In genomic region chr6:112929291-112929984, GRCm38 (mm10) we compare ENCODE assay signal across 9 mouse cellular contexts. TPM values are rescaled to one million over a fixed set of nuclear protein-coding genes. Genes with fewer than 3 reads are reported as not detected.
DNase-seq lines count a peak whose midpoint lies in the region; ATAC-seq and TF ChIP-seq lines count a peak whose summit lies in the region.
"Had no signal": no experiment of that assay in that cellular context is flagged by ENCODE, and none has a peak within 500 bp of the region (broad histone marks: within the 10 kb centered on the region; RNA-seq: fewer than 3 reads in every experiment).

No protein-coding gene starts in this region.

- H3K4me2 ChIP-seq in embryonic facial prominence, embryonic 12.5 days (replicated peaks): peak overlapping the region; percentile 23; the same call in 1 of the 2 replicates
- H3K4me2 ChIP-seq in hindbrain, embryonic 13.5 days: peak overlapping the region; percentile 47
- H3K4me2 ChIP-seq in midbrain, postnatal 0 days (ENCODE audit: low read depth, low read length, poor library complexity, severe bottlenecking): peak overlapping the region; percentile 33

- peak; percentile 38; the same call in 1 of the 2 replicates for ATAC-seq in embryonic facial prominence, embryonic 12.5 days (ENCODE audit: insufficient number of reproducible peaks, insufficient read depth, low FRiP score, low TSS enrichment)
- peak; percentile 49 for ATAC-seq in hindbrain, embryonic 13.5 days (ENCODE audit: low FRiP score)
- no peak for ATAC-seq in midbrain, postnatal 0 days (ENCODE audit: low FRiP score)

- H3K4me1 ChIP-seq in embryonic facial prominence, embryonic 12.5 days: peaks cover 10% of the 10 kb centered on the region; the same call in 1 of the 2 replicates
- peaks cover 98% of the 10 kb centered on the region for H3K4me1 ChIP-seq in hindbrain, embryonic 13.5 days (replicated peaks)
- H3K4me1 ChIP-seq in midbrain, postnatal 0 days (ENCODE audit: insufficient read depth, low read length): peaks cover 18% of the 10 kb centered on the region; the same call in 1 of the 2 replicates

- H3K4me3 ChIP-seq in embryonic facial prominence, embryonic 12.5 days: no peak overlapping the region
- H3K4me3 ChIP-seq in hindbrain, embryonic 13.5 days: no peak overlapping the region
- H3K4me3 ChIP-seq in midbrain, postnatal 0 days (ENCODE audit: low read depth, low read length): no peak overlapping the region

- no peaks in the 10 kb centered on the region for H3K36me3 ChIP-seq in embryonic facial prominence, embryonic 12.5 days
- H3K36me3 ChIP-seq in hindbrain, embryonic 13.5 days: peaks cover 4% of the 10 kb centered on the region; the same call in 1 of the 2 replicates
- no peaks in the 10 kb centered on the region for H3K36me3 ChIP-seq in midbrain, postnatal 0 days (ENCODE audit: insufficient read depth, low read length)

- intact Hi-C loops in left cerebral cortex, postnatal 25 days (cut with DNase I): loop anchor here (2.0 to 5.0 kb wide), 3 partner anchors 15 to 107 kb away; no protein-coding TSS in a partner anchor
- intact Hi-C loops in gastrocnemius, postnatal 14 days (cut with DNase I; ENCODE audit: low total_unique reads): no loop called here

- no peaks in the 10 kb centered on the region for H3K27me3 ChIP-seq in embryonic facial prominence, embryonic 12.5 days
- no peaks in the 10 kb centered on the region for H3K27me3 ChIP-seq in hindbrain, embryonic 13.5 days
- no peaks in the 10 kb centered on the region for H3K27me3 ChIP-seq in midbrain, postnatal 0 days (ENCODE audit: insufficient read depth, low read length)

- no peak overlapping the region for H3K27ac ChIP-seq in embryonic facial prominence, embryonic 12.5 days
- peak overlapping the region; percentile 83 for H3K27ac ChIP-seq in hindbrain, embryonic 13.5 days
- H3K27ac ChIP-seq in midbrain, postnatal 0 days (ENCODE audit: low read depth, low read length): peak overlapping the region; percentile 64

- peak; percentile 42 to 84 for DNase-seq in left cerebral cortex, postnatal 25 days (ENCODE audit: low spot score in 2 of 2)
- DNase-seq in left cerebral cortex, adult 11 months (ENCODE audit: low spot score): no peak
- DNase-seq in midbrain, postnatal 0 days (ENCODE audit: low spot score): peak; percentile 29
- no peak for DNase-seq in thymus, postnatal 10 days (ENCODE audit: low spot score in 2 of 2)
- no peak for DNase-seq in kidney, adult 9 months
- no peak for DNase-seq in gastrocnemius, postnatal 14 days
- DNase-seq: cerebellum, adult 11 months had no signal

- 82% methylated on average over 6 of the region's 6 CpGs for WGBS in embryonic facial prominence, embryonic 12.5 days
- WGBS in hindbrain, embryonic 13.5 days: 68% methylated on average over 6 of the region's 6 CpGs
- WGBS in midbrain, postnatal 0 days: 66% methylated on average over 6 of the region's 6 CpGs

- no peak for TF ChIP-seq CTCF in midbrain, postnatal 0 days (IDR thresholded peaks at IDR 0.05)

- H3K9ac ChIP-seq in embryonic facial prominence, embryonic 12.5 days: no peak overlapping the region
- no peak overlapping the region for H3K9ac ChIP-seq in hindbrain, embryonic 13.5 days
- no peak overlapping the region; the same call in 1 of the 2 replicates for H3K9ac ChIP-seq in midbrain, postnatal 0 days (replicated peaks; ENCODE audit: low read length, poor library complexity, severe bottlenecking)

- no peaks in the 10 kb centered on the region for H3K9me3 ChIP-seq in embryonic facial prominence, embryonic 12.5 days
- no peaks in the 10 kb centered on the region for H3K9me3 ChIP-seq in hindbrain, embryonic 13.5 days
- no peaks in the 10 kb centered on the region for H3K9me3 ChIP-seq in midbrain, postnatal 0 days (ENCODE audit: low read length)

RNA-seq across cellular contexts. Expression of gene Srgap3, which starts 17.6 kb away (rescaled TPM):
- 100 to 1,000 TPM; 204 to 206 TPM for total RNA-seq in left cerebral cortex, postnatal 25 days (2021)
- polyA plus RNA-seq in embryonic facial prominence, embryonic 12.5 days (2016; fragmentation: Nextera tagmentation; extraction: Ambion mirVana): 8.9 and 9.0 TPM in 2 replicates
- 37.5 and 42.3 TPM in 2 replicates for polyA plus RNA-seq in hindbrain, embryonic 13.5 days (2015; fragmentation: Nextera tagmentation; extraction: Ambion mirVana)
- 58.6 and 77.6 TPM in 2 replicates for total RNA-seq in midbrain, postnatal 0 days (2014; rRNA removed)
- polyA plus RNA-seq in midbrain, postnatal 0 days (2015; fragmentation: Nextera tagmentation; extraction: Ambion mirVana): 20.9 and 29.8 TPM in 2 replicates
- 1 to 10 TPM; 4.1 to 5.0 TPM for total RNA-seq in gastrocnemius, postnatal 14 days (2021)

Comparison
In these comparisons a context has a peak if more than half of its experiments do, and no peak if none do; other contexts are left out.
1. DNase-seq: peak in left cerebral cortex, postnatal 25 days (2 of 2) and midbrain, postnatal 0 days (single experiment); none in left cerebral cortex, adult 11 months (single experiment), thymus, postnatal 10 days (0 of 2), kidney, adult 9 months (single experiment) and gastrocnemius, postnatal 14 days (single experiment).
2. Peak in every context shown above with its lines, with median percentiles within 50 percentile points of each other: H3K4me2 ChIP-seq.